Mouse (Mus musculus): ENCODE data around the gene Nphp4.

DNA sequence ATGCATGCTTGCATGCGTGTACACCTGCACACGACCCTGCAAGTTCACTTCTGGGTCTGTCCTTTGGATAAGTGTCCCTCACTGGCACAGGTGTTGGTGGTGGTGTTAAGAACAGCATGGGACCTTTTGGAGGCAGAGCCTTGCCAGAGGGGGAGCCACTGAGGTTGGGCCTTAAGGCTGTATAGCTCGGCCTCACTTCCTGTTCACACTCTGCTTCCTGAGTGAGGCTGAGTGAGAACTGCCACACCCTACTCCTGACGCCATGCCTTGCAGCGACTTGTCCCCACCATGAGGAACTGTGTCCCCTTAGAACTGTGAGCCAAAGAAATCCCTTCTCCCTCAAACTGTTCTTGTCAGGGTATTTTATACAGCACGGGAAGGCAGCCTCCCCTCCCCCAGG, 25.1 kb upstream of the Nphp4 start:
- no peak for TF ChIP-seq CTCF (IDR thresholded peaks at IDR 0.05; ENCODE audit: insufficient read depth, low read depth, low read length)
- no peak for TF ChIP-seq POLR2A (IDR thresholded peaks at IDR 0.05; ENCODE audit: insufficient read depth, low read depth, low read length)
